Mouse (Mus musculus) bone marrow, adult 2 months (tissue): Measurements from ENCODE around the gene Nckap1l. TPM values are rescaled to one million over a fixed set of nuclear protein-coding genes. Genes with fewer than 3 reads are reported as not detected.
"Not testable (repeated sequence)": the region's sequence is repeated elsewhere in the genome, so short reads cannot be mapped to it uniquely, and the experiment has no call there.

Experiments used
- H3K27ac ChIP-seq: fragments of 200-500 bp; 2 replicates; pipeline ENCODE4 v1.5.1; 2012; ENCODE audit warnings: low read depth, mild to moderate bottlenecking, control low read depth, inconsistent platforms, low read length; ENCODE audit not compliant: control insufficient read depth, poor library complexity, insufficient read depth
- H3K4me1 ChIP-seq: fragments of 200-500 bp; 2 replicates; pipeline ENCODE4 v1.6.1; 2011; ENCODE audit warnings: low read length; ENCODE audit not compliant: control insufficient read depth, insufficient read depth
- H3K4me3 ChIP-seq: fragments of 200-500 bp; replicated peaks from 2 replicates; pipeline ENCODE3; 2011; ENCODE audit warnings: mild to moderate bottlenecking, low read depth, low read length, control low read depth; ENCODE audit not compliant: control insufficient read depth
- CTCF ChIP-seq: fragments of 200-500 bp; IDR thresholded peaks from 2 replicates; pipeline ENCODE4 v1.5.1; 2011; ENCODE audit warnings: low read length, control low read depth; ENCODE audit not compliant: control insufficient read depth, insufficient read depth
- POLR2A ChIP-seq: fragments of 200-500 bp; IDR thresholded peaks from 2 replicates; pipeline ENCODE4 v1.6.1; 2011; ENCODE audit warnings: low read depth, mild to moderate bottlenecking, control low read depth, low read length, borderline replicate concordance; ENCODE audit not compliant: control insufficient read depth
- WGBS: fragments of 180-500 bp; shearing (Covaris S2); methylation state at CpG from one replicate; pipeline ENCODE4 v1.1.7; 2018; 5-methylcytosine and 5-hydroxymethylcytosine counted together
- polyA plus RNA-seq: library from polyadenylated mRNA; stranded (reverse); fragments of >200 nt; gene quantifications from 2 replicates; pipeline ENCODE4 v1.2.4, GENCODE M21; 2011; ENCODE audit warnings: low replicate concordance; ENCODE audit not compliant: missing spikeins, insufficient read depth, insufficient read length

The Nckap1l gene
- 32.0 and 65.9 TPM in 2 replicates for polyA plus RNA-seq

GRCm38 (mm10) chr15:103453551-103454218, at the start of gene Nckap1l:
Gene Nckap1l, plus strand, starts transcription at chr15:103453794.
- TF ChIP-seq POLR2A: no peak; the same call in 1 of the 2 replicates
- no peak for TF ChIP-seq CTCF
- H3K27ac ChIP-seq: peak within 1 kb of the TSS; percentile 81
- WGBS: 2% methylated on average over 13 of the region's 13 CpGs
- peaks cover 1% of the 10 kb centered on the region; the same call in 1 of the 2 replicates for H3K4me1 ChIP-seq
- peak within 1 kb of the TSS; percentile 91 for H3K4me3 ChIP-seq

GRCm38 (mm10) chr15:103405586-103405985, 48.0 kb upstream of the Nckap1l start:
- WGBS: 71% methylated on average over 3 of the region's 3 CpGs
- H3K4me3 ChIP-seq, H3K4me1 ChIP-seq, H3K27ac ChIP-seq: not testable (repeated sequence)

GRCm38 (mm10) chr15:103427017-103427416, 26.6 kb upstream of the Nckap1l start:
- no peak overlapping the region for H3K4me3 ChIP-seq
- no peak for TF ChIP-seq CTCF
- TF ChIP-seq POLR2A: no peak
- no peaks in the 10 kb centered on the region for H3K4me1 ChIP-seq
- no peak overlapping the region for H3K27ac ChIP-seq
- 39% methylated on average over 2 of the region's 2 CpGs for WGBS

- Histone ChIP-seq H3K27ac (no peak within 1 kb of the TSS), H3K4me1 (no peaks in the 10 kb centered on the region), H3K4me3 (no peak within 1 kb of the TSS)
- 74% methylated on average over 16 of the region's 16 CpGs for WGBS
- TF ChIP-seq CTCF: no peak
- TF ChIP-seq POLR2A: no peak
Observed at GRCm38 (mm10) chr15:103430241-103430640, 23.4 kb upstream of the Nckap1l start, which contains the start of gene Gtsf1. Gene Gtsf1, minus strand, starts transcription at chr15:103430470.

GRCm38 (mm10) chr15:103445966-103446365, 7.6 kb upstream of the Nckap1l start:
- H3K27ac ChIP-seq, H3K4me3 ChIP-seq, H3K4me1 ChIP-seq: not testable (repeated sequence)
- WGBS: 87% methylated on average over 4 of the region's 4 CpGs

- WGBS: 74% methylated on average over 3 of the region's 3 CpGs
- no peak for TF ChIP-seq CTCF
- TF ChIP-seq POLR2A: no peak
- H3K27ac ChIP-seq: no peak within 1 kb of the TSS
- H3K4me3 ChIP-seq: no peak within 1 kb of the TSS
- no peaks in the 10 kb centered on the region for H3K4me1 ChIP-seq
Observed at GRCm38 (mm10) chr15:103448369-103448768, 5.2 kb upstream of the Nckap1l start, which contains the start of gene Gtsf2. Gene Gtsf2, minus strand, starts transcription at chr15:103448469.

- H3K27ac ChIP-seq: peak overlapping the region; percentile 43; the same call in 1 of the 2 replicates
- 3% methylated on average over 6 of the region's 6 CpGs for WGBS
- peaks cover 1% of the 10 kb centered on the region; the same call in 1 of the 2 replicates for H3K4me1 ChIP-seq
- H3K4me3 ChIP-seq: peak overlapping the region; percentile 67
- no peak for TF ChIP-seq CTCF
- no peak for TF ChIP-seq POLR2A
Observed at GRCm38 (mm10) chr15:103454449-103454848, 855 bp downstream of the Nckap1l start.

- Histone ChIP-seq H3K4me3 (no peak overlapping the region), H3K27ac (no peak overlapping the region), H3K4me1 (no peaks in the 10 kb centered on the region; the same call in 1 of the 2 replicates)
- 45% methylated on average over 7 of the region's 7 CpGs for WGBS
- TF ChIP-seq CTCF (no peak), POLR2A (no peak)
Observed at GRCm38 (mm10) chr15:103462539-103463261, 9.1 kb downstream of the Nckap1l start.
